In genomic region chr6:142659038-142659437, GRCm38 (mm10) we compare ENCODE assay signal across 9 mouse cellular contexts. TPM values are rescaled to one million over a fixed set of nuclear protein-coding genes. Genes with fewer than 3 reads are reported as not detected.
DNase-seq lines count a peak whose midpoint lies in the region; ATAC-seq and TF ChIP-seq lines count a peak whose summit lies in the region.
"Had no signal": no experiment of that assay in that cellular context is flagged by ENCODE, and none has a peak within 500 bp of the region (broad histone marks: within the 10 kb centered on the region; RNA-seq: fewer than 3 reads in every experiment).

No protein-coding gene starts in this region.

- H3K9ac ChIP-seq in embryonic facial prominence, embryonic 11.5 days (replicated peaks; ENCODE audit: low read length): no peak overlapping the region
- H3K9ac ChIP-seq: midbrain, embryonic 12.5 days had no signal

- no peak overlapping the region for H3K27ac ChIP-seq in cerebellum, adult 2 months (ENCODE audit: insufficient read depth, low read length)
- H3K27ac ChIP-seq in embryonic facial prominence, embryonic 11.5 days (replicated peaks; ENCODE audit: low read depth, low read length): no peak overlapping the region
- no peak overlapping the region for H3K27ac ChIP-seq in thymus, adult 2 months (ENCODE audit: control insufficient read depth, insufficient read depth, low read length)
- H3K27ac ChIP-seq: midbrain, embryonic 12.5 days had no signal

- ATAC-seq in embryonic facial prominence, embryonic 11.5 days (replicated peaks; ENCODE audit: insufficient number of reproducible peaks, low FRiP score, low TSS enrichment, low read depth): no peak

- TF ChIP-seq CTCF in cerebellum, adult 2 months (IDR thresholded peaks at IDR 0.05; ENCODE audit: borderline replicate concordance, insufficient read depth, low read depth, low read length): 0 out of 2 replicates have a peak, but pooled peaks have one; percentile 5
- 0 out of 2 replicates have a peak, but pooled peaks have one; percentile 10 for TF ChIP-seq CTCF in lung, adult 2 months (IDR thresholded peaks at IDR 0.05; ENCODE audit: insufficient read depth, low read length)
- no peak for TF ChIP-seq CTCF in thymus, adult 2 months (IDR thresholded peaks at IDR 0.05; ENCODE audit: borderline replicate concordance, control insufficient read depth, extremely low read depth, insufficient read depth, low read length, poor library complexity)

- DNase-seq in cerebellum, adult 2 months: no peak
- DNase-seq in cerebellum, adult 9-11 months: no peak
- DNase-seq in lung, adult 2 months: no peak
- no peak for DNase-seq in lung, postnatal 4 days
- DNase-seq in embryonic facial prominence, embryonic 11.5 days (ENCODE audit: low spot score): peak; percentile 49
- peak; percentile 67 for DNase-seq in thymus, adult 2 months
- no peak for DNase-seq in ovary, postnatal 36 days (ENCODE audit: low spot score)
- DNase-seq in frontal cortex, postnatal 25 days (ENCODE audit: low spot score in 2 of 2): no peak

- no peak for TF ChIP-seq POLR2A in cerebellum, adult 2 months (IDR thresholded peaks at IDR 0.05; ENCODE audit: borderline replicate concordance, insufficient read depth, low read length)
- TF ChIP-seq POLR2A in lung, adult 2 months (IDR thresholded peaks at IDR 0.05; ENCODE audit: borderline replicate concordance, extremely low read depth, low read depth, low read length): no peak
- no peak for TF ChIP-seq POLR2A in thymus, adult 2 months (IDR thresholded peaks at IDR 0.05; ENCODE audit: control insufficient read depth, extremely low read depth, insufficient read depth, low read length, poor library complexity)

- 53% methylated on average over 5 of the region's 5 CpGs for WGBS in cerebellum, adult 2 months
- WGBS in lung, adult 2 months: 50% methylated on average over 5 of the region's 5 CpGs
- 48% methylated on average over 5 of the region's 5 CpGs for WGBS in embryonic facial prominence, embryonic 11.5 days
- WGBS in thymus, adult 2 months: 70% methylated on average over 5 of the region's 5 CpGs

- no peak overlapping the region for H3K4me2 ChIP-seq in embryonic facial prominence, embryonic 11.5 days (ENCODE audit: low read depth, low read length)
- H3K4me2 ChIP-seq: midbrain, embryonic 12.5 days had no signal

- H3K27me3 ChIP-seq in cerebellum, adult 2 months (ENCODE audit: control insufficient read depth, insufficient read depth, low read length): no peaks in the 10 kb centered on the region
- no peaks in the 10 kb centered on the region for H3K27me3 ChIP-seq in embryonic facial prominence, embryonic 11.5 days (ENCODE audit: control insufficient read depth, insufficient read depth, low read length)
- no peaks in the 10 kb centered on the region for H3K27me3 ChIP-seq in thymus, adult 2 months (ENCODE audit: control insufficient read depth, insufficient read depth, low read length)
- H3K27me3 ChIP-seq: midbrain, embryonic 12.5 days had no signal

- H3K36me3 ChIP-seq in embryonic facial prominence, embryonic 11.5 days (replicated peaks; ENCODE audit: control insufficient read depth, insufficient read depth, low read depth, low read length): no peaks in the 10 kb centered on the region
- H3K36me3 ChIP-seq in thymus, adult 2 months (ENCODE audit: control insufficient read depth, insufficient read depth, low read length): no peaks in the 10 kb centered on the region
- H3K36me3 ChIP-seq: midbrain, embryonic 12.5 days had no signal

- no peak overlapping the region for H3K4me3 ChIP-seq in cerebellum, adult 2 months (replicated peaks; ENCODE audit: insufficient read depth, low read depth, low read length)
- no peak overlapping the region for H3K4me3 ChIP-seq in lung, adult 2 months (replicated peaks; ENCODE audit: extremely low read depth, low read depth, low read length)
- no peak overlapping the region for H3K4me3 ChIP-seq in embryonic facial prominence, embryonic 11.5 days (ENCODE audit: low read depth, low read length)
- no peak overlapping the region for H3K4me3 ChIP-seq in thymus, adult 2 months (ENCODE audit: control insufficient read depth, insufficient read depth, low read length)
- H3K4me3 ChIP-seq: midbrain, embryonic 12.5 days had no signal

- no peaks in the 10 kb centered on the region for H3K9me3 ChIP-seq in embryonic facial prominence, embryonic 11.5 days (replicated peaks; ENCODE audit: control insufficient read depth, low read length)
- H3K9me3 ChIP-seq: midbrain, embryonic 12.5 days had no signal

- H3K4me1 ChIP-seq in cerebellum, adult 2 months (ENCODE audit: control insufficient read depth, insufficient read depth, low read length): no peaks in the 10 kb centered on the region
- no peaks in the 10 kb centered on the region; the same call in 1 of the 2 replicates for H3K4me1 ChIP-seq in lung, adult 2 months (ENCODE audit: control insufficient read depth, insufficient read depth, low read length)
- H3K4me1 ChIP-seq in embryonic facial prominence, embryonic 11.5 days (ENCODE audit: control insufficient read depth, insufficient read depth, low read length): no peaks in the 10 kb centered on the region
- no peaks in the 10 kb centered on the region for H3K4me1 ChIP-seq in thymus, adult 2 months (replicated peaks; ENCODE audit: control insufficient read depth, insufficient read depth, low read length)
- H3K4me1 ChIP-seq: midbrain, embryonic 12.5 days had no signal

RNA-seq across cellular contexts. Expression of gene Abcc9, which starts 43.1 kb away (rescaled TPM):
- polyA plus RNA-seq in cerebellum, adult 2 months (2012; rRNA removed): 3.3 and 3.6 TPM in 2 replicates
- polyA plus RNA-seq in lung, adult 2 months (2012; rRNA removed): 2.4 and 4.5 TPM in 2 replicates
- polyA plus RNA-seq in embryonic facial prominence, embryonic 11.5 days (2014; fragmentation: Nextera tagmentation; extraction: Ambion mirVana): 1.8 and 2.0 TPM in 2 replicates
- polyA plus RNA-seq in thymus, adult 2 months (2012; rRNA removed): 1.4 and 2.9 TPM in 2 replicates

Comparison
In these comparisons a context has a peak if more than half of its experiments do, and no peak if none do; other contexts are left out.
1. DNase-seq: peak in embryonic facial prominence, embryonic 11.5 days (single experiment) and thymus, adult 2 months (single experiment); none in cerebellum, adult 2 months (0 of 2), cerebellum, adult 9-11 months (single experiment), lung, adult 2 months (single experiment), lung, postnatal 4 days (0 of 2), ovary, postnatal 36 days (single experiment) and frontal cortex, postnatal 25 days (0 of 2).